Mouse (Mus musculus): ENCODE data around the gene Islr2. TPM values are rescaled to one million over a fixed set of nuclear protein-coding genes. Genes with fewer than 3 reads are reported as not detected.

The Islr2 gene
- total and polyA plus RNA-seq, 3 experiments: not detected

DNA sequence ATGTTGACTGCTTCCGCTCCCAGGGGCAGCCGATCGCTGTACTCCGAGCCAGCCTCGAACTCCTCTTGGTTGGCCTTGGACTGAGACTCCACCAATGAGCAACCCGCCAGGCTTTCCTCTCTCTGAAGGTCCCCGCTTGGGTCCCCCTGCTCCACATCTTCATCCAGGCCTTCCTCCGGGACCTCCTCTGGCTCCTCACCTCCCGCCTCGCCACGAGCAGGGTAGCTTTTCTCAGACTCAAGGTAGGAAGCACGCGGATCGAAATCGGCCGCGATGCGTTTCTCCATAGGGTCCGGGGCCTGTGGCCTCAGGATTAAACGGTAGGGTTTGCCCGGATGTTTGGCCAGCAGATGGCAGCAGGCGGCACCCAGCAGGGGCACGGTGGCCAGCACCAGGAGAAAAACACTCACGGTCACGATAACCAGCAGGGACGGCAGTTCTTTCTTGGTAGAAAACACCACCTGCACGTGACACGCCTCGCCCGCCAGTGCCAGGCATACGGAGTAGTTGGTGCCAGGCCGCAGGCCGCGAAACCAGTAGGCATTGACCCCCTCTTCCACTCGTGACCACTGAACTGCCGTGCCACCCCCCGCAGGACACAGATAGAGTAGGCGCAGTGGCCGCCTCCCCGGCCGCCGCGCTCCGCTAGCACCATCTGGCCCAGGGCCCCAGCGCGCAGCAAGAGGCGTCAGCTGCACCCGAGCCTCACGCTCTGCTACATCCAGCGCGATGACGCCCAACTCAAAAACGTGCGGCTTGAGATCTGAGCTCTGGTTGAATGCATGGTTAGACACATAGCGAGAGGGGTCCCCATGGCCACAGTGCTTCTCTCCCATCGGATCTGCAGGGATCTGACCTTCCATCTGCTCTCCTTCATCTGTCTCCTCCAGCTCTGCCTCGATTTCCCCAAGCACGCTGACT, 6.1 kb downstream of the Islr2 start:
- Histone ChIP-seq H3K4me3 (replicated peaks in 1 of 3; ENCODE audit: low read depth in 2 of 3, low read length in 2 of 3, poor library complexity in 1 of 3) (no peak overlapping the region), H3K79me2 (replicated peaks; ENCODE audit: control insufficient read depth, extremely low read depth, insufficient read depth, poor library complexity, severe bottlenecking) (no peaks in the 10 kb centered on the region), H3K9me3 (replicated peaks; ENCODE audit: low read length) (peaks cover 19% of the 10 kb centered on the region), H3K4me1 (ENCODE audit: control insufficient read depth in 1 of 2, insufficient read depth in 2 of 2) (peaks cover 0 to 2% of the 10 kb centered on the region in 2 experiments; a peak in 2 of 4 replicates), H3K4me2 (ENCODE audit: insufficient read depth, low read depth, poor library complexity, severe bottlenecking) (no peak overlapping the region), H3K27ac (ENCODE audit: insufficient read depth, low read depth) (no peak overlapping the region), H3K36me3 (replicated peaks in 1 of 2; ENCODE audit: control insufficient read depth in 1 of 2, insufficient read depth in 1 of 2, low read length in 1 of 2) (no peaks in the 10 kb centered on the region), H3K27me3 (replicated peaks) (peaks cover 10% of the 10 kb centered on the region), H3K9ac (ENCODE audit: insufficient read depth, low read depth) (no peak overlapping the region)
- no peak for DNase-seq (ENCODE audit: extremely low read depth)
- in situ Hi-C loops (cut with MboI; ENCODE audit: low pct_ligation_motif_present, low pct_unique_long_range_greater_than_20kb, low sequenced_read_pairs): no loop called here
- TF ChIP-seq HCFC1 (IDR thresholded peaks at IDR 0.05; ENCODE audit: low read depth, low read length): no peak
- TF ChIP-seq CTCF (conservative IDR thresholded peaks at IDR 0.05 in 1 of 2, IDR thresholded peaks at IDR 0.05 in 1 of 2; ENCODE audit: low read depth in 2 of 2, low read length in 2 of 2): peak in 1 of 2 experiments; percentile 16; a peak in 1 of 4 replicates
- dilution Hi-C loops (cut with MboI; ENCODE audit: extremely low pct_ligation_motif_present, extremely low pct_unique_long_range_greater_than_20kb, low sequenced_read_pairs): no loop called here

DNA sequence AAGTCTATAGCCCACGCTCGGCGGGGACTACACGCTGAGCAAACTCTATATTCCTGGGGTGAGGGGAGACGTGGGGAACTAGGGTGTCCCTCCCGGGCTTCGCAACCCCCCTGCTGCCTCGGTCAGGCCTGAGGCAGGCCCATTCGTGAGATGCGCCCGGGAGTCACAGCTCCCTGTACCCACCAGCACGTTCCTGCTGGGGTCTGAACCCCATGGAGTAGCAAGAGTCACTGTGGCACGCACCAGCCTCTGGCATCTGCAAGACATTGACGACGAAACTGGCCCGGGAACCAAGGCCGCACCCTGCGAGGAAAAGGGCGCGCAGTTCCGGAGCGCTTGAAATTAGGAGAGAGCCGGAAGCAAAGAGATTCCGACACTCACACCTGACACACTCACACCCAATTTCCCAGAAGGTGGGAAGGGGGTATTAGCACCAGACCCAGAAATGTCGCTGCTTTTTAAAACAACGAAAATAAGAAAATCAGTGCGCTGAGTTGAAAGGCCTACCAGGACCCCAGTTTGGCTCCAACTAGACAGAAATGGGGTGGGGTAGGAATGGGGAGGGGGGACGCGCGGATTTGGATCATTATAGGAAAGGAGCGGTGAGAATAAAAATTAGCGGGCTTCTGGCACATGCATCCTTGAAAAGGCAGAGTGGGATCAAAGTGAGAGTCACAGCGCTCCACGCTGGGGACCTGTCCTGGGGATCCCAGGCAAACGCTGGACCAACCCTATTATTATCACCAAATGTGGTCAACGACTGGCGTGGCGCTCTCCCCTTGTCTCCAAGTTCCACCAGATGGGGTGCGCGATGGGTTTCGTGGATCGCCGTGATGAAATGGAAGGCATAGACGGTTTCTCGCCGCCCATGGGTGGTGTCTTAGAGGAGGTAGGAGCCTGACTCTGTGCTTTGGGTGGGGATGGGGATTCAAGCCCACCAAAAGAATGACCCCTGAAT, 7.2 kb downstream of the Islr2 start:
- H3K27ac ChIP-seq (ENCODE audit: insufficient read depth, low read depth): no peak overlapping the region
- H3K4me2 ChIP-seq (ENCODE audit: insufficient read depth, low read depth, poor library complexity, severe bottlenecking): no peak overlapping the region
- in situ Hi-C loops (cut with MboI; ENCODE audit: low pct_ligation_motif_present, low pct_unique_long_range_greater_than_20kb, low sequenced_read_pairs): no loop called here
- H3K36me3 ChIP-seq (replicated peaks in 1 of 2; ENCODE audit: control insufficient read depth in 1 of 2, insufficient read depth in 1 of 2, low read length in 1 of 2): no peaks in the 10 kb centered on the region
- no peak for DNase-seq (ENCODE audit: extremely low read depth)
- no peak overlapping the region for H3K9ac ChIP-seq (ENCODE audit: insufficient read depth, low read depth)
- TF ChIP-seq MYC (IDR thresholded peaks at IDR 0.05; ENCODE audit: low read depth, low read length) (no peak), NELFE (IDR thresholded peaks at IDR 0.05; ENCODE audit: low read depth, low read length) (no peak), KAT2A (IDR thresholded peaks at IDR 0.05; ENCODE audit: insufficient replicate concordance, low read length) (no peak), PAX5 (IDR thresholded peaks at IDR 0.05; ENCODE audit: low read length) (no peak), HCFC1 (IDR thresholded peaks at IDR 0.05; ENCODE audit: low read depth, low read length) (no peak), MAX (IDR thresholded peaks at IDR 0.05; ENCODE audit: low read length) (no peak), MAZ (IDR thresholded peaks at IDR 0.05; ENCODE audit: low read depth, low read length) (no peak), ZMIZ1 (IDR thresholded peaks at IDR 0.05; ENCODE audit: low read depth, low read length) (no peak), ELF1 (IDR thresholded peaks at IDR 0.05; ENCODE audit: low read depth, low read length) (no peak), CHD1 (IDR thresholded peaks at IDR 0.05; ENCODE audit: low read depth, low read length) (no peak), USF2 (conservative IDR thresholded peaks at IDR 0.05; ENCODE audit: low read depth, low read length) (no peak), NRF1 (IDR thresholded peaks at IDR 0.05; ENCODE audit: low read depth, low read length) (no peak), POLR2AphosphoS2 (IDR thresholded peaks at IDR 0.05; ENCODE audit: low read depth, low read length) (no peak), BHLHE40 (IDR thresholded peaks at IDR 0.05; ENCODE audit: low read depth, low read length) (no peak), TBP (conservative IDR thresholded peaks at IDR 0.05; ENCODE audit: low read depth, low read length) (no peak), ETS1 (conservative IDR thresholded peaks at IDR 0.05; ENCODE audit: low read depth, low read length) (no peak), E2F4 (IDR thresholded peaks at IDR 0.05; ENCODE audit: insufficient replicate concordance, low read depth, low read length) (no peak), MXI1 (IDR thresholded peaks at IDR 0.05; ENCODE audit: low read depth, low read length) (no peak), EP300 (IDR thresholded peaks at IDR 0.05; ENCODE audit: low read length) (no peak)
- peaks cover 19% of the 10 kb centered on the region for H3K9me3 ChIP-seq (replicated peaks; ENCODE audit: low read length)
- no peaks in the 10 kb centered on the region for H3K79me2 ChIP-seq (replicated peaks; ENCODE audit: control insufficient read depth, extremely low read depth, insufficient read depth, poor library complexity, severe bottlenecking)
- H3K4me1 ChIP-seq (ENCODE audit: control insufficient read depth in 1 of 2, insufficient read depth in 2 of 2): peaks cover 0 to 2% of the 10 kb centered on the region in 2 experiments; a peak in 2 of 4 replicates
- dilution Hi-C loops (cut with MboI; ENCODE audit: extremely low pct_ligation_motif_present, extremely low pct_unique_long_range_greater_than_20kb, low sequenced_read_pairs): no loop called here
- H3K4me3 ChIP-seq (replicated peaks in 1 of 3; ENCODE audit: low read depth in 2 of 3, low read length in 2 of 3, poor library complexity in 1 of 3): no peak overlapping the region
- peaks cover 7% of the 10 kb centered on the region for H3K27me3 ChIP-seq (replicated peaks)

Measured in CH12.LX (cell line).